15 mouse cellular contexts compared by ENCODE assay signal in genomic region chr8:26959456-26959855, GRCm38 (mm10).
"Had no signal": no experiment of that assay in that cellular context is flagged by ENCODE, and none has a peak within 500 bp of the region (broad histone marks: within the 10 kb centered on the region; RNA-seq: fewer than 3 reads in every experiment).

No protein-coding gene starts in this region.

- H3K9me3 ChIP-seq: liver, embryonic 15.5 days; midbrain, embryonic 13.5 days; neural tube, embryonic 13.5 days had no signal

- H3K27ac ChIP-seq: kidney, postnatal 0 days; liver, embryonic 15.5 days; midbrain, embryonic 13.5 days; neural tube, embryonic 13.5 days; stomach, postnatal 0 days had no signal

- ATAC-seq: lung, postnatal 0 days; midbrain, embryonic 13.5 days had no signal

- H3K4me3 ChIP-seq: liver, embryonic 15.5 days; midbrain, embryonic 13.5 days; myocyte; neural tube, embryonic 13.5 days had no signal

- H3K4me1 ChIP-seq: liver, embryonic 15.5 days had no signal

- H3K4me2 ChIP-seq: liver, embryonic 11.5 days; liver, embryonic 15.5 days; midbrain, embryonic 13.5 days; neural tube, embryonic 13.5 days had no signal

- H3K36me3 ChIP-seq: liver, embryonic 15.5 days; midbrain, embryonic 13.5 days; neural tube, embryonic 13.5 days had no signal

- H3K9ac ChIP-seq: liver, embryonic 15.5 days; midbrain, embryonic 13.5 days; neural tube, embryonic 13.5 days had no signal

- DNase-seq: kidney, adult 9 months; kidney, postnatal 36 days; layer of hippocampus, adult 9-11 months; layer of hippocampus, postnatal 36 days; left cerebral cortex, postnatal 4 days; lung, adult 2 months; lung, postnatal 4 days had no signal
